Mouse (Mus musculus): ENCODE data around the gene Cap2. TPM values are rescaled to one million over a fixed set of nuclear protein-coding genes. Genes with fewer than 3 reads are reported as not detected.

The Cap2 gene
- total and polyA plus RNA-seq, 2 experiments from 2014 or later = 13.1 to 21.9 TPM

GRCm38 (mm10) chr13:46508823-46509222 lies 7.2 kb downstream of the Cap2 start:
- ATAC-seq (ENCODE audit: low FRiP score) (no peak), DNase-seq (ENCODE audit: low spot score) (no peak)
- H3K9ac ChIP-seq (replicated peaks; ENCODE audit: low read length, poor library complexity, severe bottlenecking) = no peak overlapping the region
- TF ChIP-seq CTCF (IDR thresholded peaks at IDR 0.05) = no peak
- no peak overlapping the region for H3K4me2 ChIP-seq (ENCODE audit: low read depth, low read length, poor library complexity, severe bottlenecking)
- H3K36me3 ChIP-seq (ENCODE audit: insufficient read depth, low read length) = no peaks in the 10 kb centered on the region
- no peak overlapping the region for H3K4me3 ChIP-seq (ENCODE audit: low read depth, low read length)
- H3K27me3 ChIP-seq (ENCODE audit: insufficient read depth, low read length) = no peaks in the 10 kb centered on the region
- no peak overlapping the region for H3K27ac ChIP-seq (ENCODE audit: low read depth, low read length)
- 81% methylated on average over 4 of the region's 4 CpGs for WGBS
- H3K9me3 ChIP-seq (ENCODE audit: low read length) = no peaks in the 10 kb centered on the region
- H3K4me1 ChIP-seq (ENCODE audit: insufficient read depth, low read length) = no peaks in the 10 kb centered on the region

- ATAC-seq (ENCODE audit: low FRiP score) = no peak
- Histone ChIP-seq H3K9ac (replicated peaks; ENCODE audit: low read length, poor library complexity, severe bottlenecking) (no peak overlapping the region), H3K4me3 (ENCODE audit: low read depth, low read length) (no peak overlapping the region), H3K27ac (ENCODE audit: low read depth, low read length) (no peak overlapping the region), H3K4me2 (ENCODE audit: low read depth, low read length, poor library complexity, severe bottlenecking) (no peak overlapping the region), H3K27me3 (ENCODE audit: insufficient read depth, low read length) (no peaks in the 10 kb centered on the region), H3K36me3 (ENCODE audit: insufficient read depth, low read length) (no peaks in the 10 kb centered on the region), H3K9me3 (ENCODE audit: low read length) (no peaks in the 10 kb centered on the region), H3K4me1 (ENCODE audit: insufficient read depth, low read length) (no peaks in the 10 kb centered on the region)
- DNase-seq (ENCODE audit: low spot score) = no peak
- TF ChIP-seq CTCF (IDR thresholded peaks at IDR 0.05) = no peak
- 96% methylated on average over 7 of the region's 7 CpGs for WGBS
These were observed 8.8 kb downstream of the Cap2 start for GRCm38 (mm10) chr13:46510460-46510859.

- WGBS = 92% methylated on average over 10 of the region's 10 CpGs
- ATAC-seq (ENCODE audit: low FRiP score) (no peak), DNase-seq (ENCODE audit: low spot score) (no peak)
- H3K4me2 ChIP-seq (ENCODE audit: low read depth, low read length, poor library complexity, severe bottlenecking) = no peak overlapping the region
- H3K27ac ChIP-seq (ENCODE audit: low read depth, low read length) = no peak overlapping the region
- H3K4me3 ChIP-seq (ENCODE audit: low read depth, low read length) = no peak overlapping the region
- no peaks in the 10 kb centered on the region for H3K9me3 ChIP-seq (ENCODE audit: low read length)
- TF ChIP-seq CTCF (IDR thresholded peaks at IDR 0.05) = no peak
- H3K4me1 ChIP-seq (ENCODE audit: insufficient read depth, low read length) = no peaks in the 10 kb centered on the region
- H3K27me3 ChIP-seq (ENCODE audit: insufficient read depth, low read length) = no peaks in the 10 kb centered on the region
- H3K36me3 ChIP-seq (ENCODE audit: insufficient read depth, low read length) = no peaks in the 10 kb centered on the region
- no peak overlapping the region for H3K9ac ChIP-seq (replicated peaks; ENCODE audit: low read length, poor library complexity, severe bottlenecking)
These were observed 12.8 kb downstream of the Cap2 start for GRCm38 (mm10) chr13:46514484-46514883.

- WGBS = 86% methylated on average over 9 of the region's 9 CpGs
- no peak for TF ChIP-seq CTCF (IDR thresholded peaks at IDR 0.05)
- ATAC-seq (ENCODE audit: low FRiP score) (no peak), DNase-seq (ENCODE audit: low spot score) (no peak)
- H3K4me2 ChIP-seq (ENCODE audit: low read depth, low read length, poor library complexity, severe bottlenecking) = no peak overlapping the region
- H3K36me3 ChIP-seq (ENCODE audit: insufficient read depth, low read length) = no peaks in the 10 kb centered on the region
- no peaks in the 10 kb centered on the region for H3K27me3 ChIP-seq (ENCODE audit: insufficient read depth, low read length)
- no peak overlapping the region for H3K4me3 ChIP-seq (ENCODE audit: low read depth, low read length)
- no peak overlapping the region for H3K27ac ChIP-seq (ENCODE audit: low read depth, low read length)
- H3K9ac ChIP-seq (replicated peaks; ENCODE audit: low read length, poor library complexity, severe bottlenecking) = no peak overlapping the region
- no peaks in the 10 kb centered on the region for H3K4me1 ChIP-seq (ENCODE audit: insufficient read depth, low read length)
- no peaks in the 10 kb centered on the region for H3K9me3 ChIP-seq (ENCODE audit: low read length)
These were observed 13.5 kb downstream of the Cap2 start for GRCm38 (mm10) chr13:46515120-46515523.

GRCm38 (mm10) chr13:46515524-46515923 lies 13.9 kb downstream of the Cap2 start:
- no peaks in the 10 kb centered on the region for H3K9me3 ChIP-seq (ENCODE audit: low read length)
- WGBS = 80% methylated on average over 10 of the region's 10 CpGs
- ATAC-seq (ENCODE audit: low FRiP score) (no peak), DNase-seq (ENCODE audit: low spot score) (peak; percentile 21)
- H3K9ac ChIP-seq (replicated peaks; ENCODE audit: low read length, poor library complexity, severe bottlenecking) = no peak overlapping the region
- H3K27ac ChIP-seq (ENCODE audit: low read depth, low read length) = no peak overlapping the region
- no peak overlapping the region for H3K4me3 ChIP-seq (ENCODE audit: low read depth, low read length)
- no peak overlapping the region for H3K4me2 ChIP-seq (ENCODE audit: low read depth, low read length, poor library complexity, severe bottlenecking)
- no peaks in the 10 kb centered on the region for H3K4me1 ChIP-seq (ENCODE audit: insufficient read depth, low read length)
- H3K36me3 ChIP-seq (ENCODE audit: insufficient read depth, low read length) = no peaks in the 10 kb centered on the region
- no peak for TF ChIP-seq CTCF (IDR thresholded peaks at IDR 0.05)
- H3K27me3 ChIP-seq (ENCODE audit: insufficient read depth, low read length) = no peaks in the 10 kb centered on the region

- DNase-seq (ENCODE audit: low spot score) = no peak
- H3K4me3 ChIP-seq (ENCODE audit: low read depth, low read length) = no peak overlapping the region
- no peaks in the 10 kb centered on the region for H3K27me3 ChIP-seq (ENCODE audit: insufficient read depth, low read length)
- no peaks in the 10 kb centered on the region for H3K36me3 ChIP-seq (ENCODE audit: insufficient read depth, low read length)
- H3K9me3 ChIP-seq (ENCODE audit: low read length) = no peaks in the 10 kb centered on the region
- no peak overlapping the region for H3K4me2 ChIP-seq (ENCODE audit: low read depth, low read length, poor library complexity, severe bottlenecking)
- H3K9ac ChIP-seq (replicated peaks; ENCODE audit: low read length, poor library complexity, severe bottlenecking) = no peak overlapping the region
- no peak for TF ChIP-seq CTCF (IDR thresholded peaks at IDR 0.05)
- ATAC-seq (ENCODE audit: low FRiP score) = no peak
- H3K27ac ChIP-seq (ENCODE audit: low read depth, low read length) = no peak overlapping the region
- WGBS = 86% methylated on average over 7 of the region's 7 CpGs
- H3K4me1 ChIP-seq (ENCODE audit: insufficient read depth, low read length) = no peaks in the 10 kb centered on the region
These were observed 14.5 kb downstream of the Cap2 start for GRCm38 (mm10) chr13:46516183-46516582.

Data from midbrain, postnatal 0 days (tissue).